Mouse (Mus musculus): ENCODE results near the gene Aqp9.

GRCm38 (mm10) chr9:71066491-71066890 is 102.0 kb downstream of the Aqp9 start:
- TF ChIP-seq POLR2A (IDR thresholded peaks at IDR 0.05; ENCODE audit: borderline replicate concordance, extremely low read depth, insufficient read depth, insufficient read length, poor library complexity, severe bottlenecking) = no peak
- no peak for TF ChIP-seq CTCF (IDR thresholded peaks at IDR 0.05; ENCODE audit: borderline replicate concordance, extremely low read depth, insufficient read depth, insufficient read length)

Measured in brain, embryonic 14.5 days (tissue).